Mouse (Mus musculus) liver (tissue): ENCODE measurements at regions not wholly inside any gene's neighbourhood (a gene's known extent, or its start where the extent isn't known, plus 50 kb on each side); places are given as distances from the start of the nearest gene placed in this dataset.

Source experiments
- DNase-seq: peaks from one replicate; pipeline ENCODE4 v3.0.0-alpha.2; 2020; ENCODE audit warnings: mixed read lengths

GRCm38 (mm10) chr3:149261764-149262163 lies 271.4 kb upstream of the Adgrl2 start:
- DNase-seq: no peak

GRCm38 (mm10) chr3:149258826-149259225 lies 268.5 kb upstream of the Adgrl2 start:
- DNase-seq: no peak

- DNase-seq: no peak
Measured at GRCm38 (mm10) chr3:149256891-149257290, 266.5 kb upstream of the Adgrl2 start.

GRCm38 (mm10) chr3:149253080-149253479 lies 262.7 kb upstream of the Adgrl2 start:
- no peak for DNase-seq

- no peak for DNase-seq
Measured at GRCm38 (mm10) chr3:149252144-149252543, 261.8 kb upstream of the Adgrl2 start.

GRCm38 (mm10) chr3:149247626-149247987 lies 257.3 kb upstream of the Adgrl2 start:
- DNase-seq: no peak

GRCm38 (mm10) chr3:149246935-149247625 lies 256.7 kb upstream of the Adgrl2 start:
- DNase-seq: no peak

- no peak for DNase-seq
Measured at GRCm38 (mm10) chr3:149239664-149240063, 249.3 kb upstream of the Adgrl2 start.

- no peak for DNase-seq
Measured at GRCm38 (mm10) chr3:149238076-149238475, 247.7 kb upstream of the Adgrl2 start.

GRCm38 (mm10) chr3:149235183-149235582 lies 244.8 kb upstream of the Adgrl2 start:
- no peak for DNase-seq

- DNase-seq: no peak
Measured at GRCm38 (mm10) chr3:149233691-149234131, 243.4 kb upstream of the Adgrl2 start.

GRCm38 (mm10) chr3:149233191-149233641 lies 242.9 kb upstream of the Adgrl2 start:
- DNase-seq: no peak

GRCm38 (mm10) chr3:149231346-149231745 lies 241.0 kb upstream of the Adgrl2 start:
- DNase-seq: no peak

- no peak for DNase-seq
Measured at GRCm38 (mm10) chr3:149227556-149227955, 237.2 kb upstream of the Adgrl2 start.

GRCm38 (mm10) chr3:149226723-149227122 lies 236.4 kb upstream of the Adgrl2 start:
- peak; percentile 14 for DNase-seq

GRCm38 (mm10) chr3:149225684-149226083 lies 235.3 kb upstream of the Adgrl2 start:
- DNase-seq: peak; percentile 57

GRCm38 (mm10) chr3:149224271-149224670 lies 233.9 kb upstream of the Adgrl2 start:
- no peak for DNase-seq

GRCm38 (mm10) chr3:149223776-149224175 lies 233.4 kb upstream of the Adgrl2 start:
- DNase-seq: no peak

GRCm38 (mm10) chr3:149220958-149221357 lies 230.6 kb upstream of the Adgrl2 start:
- no peak for DNase-seq

GRCm38 (mm10) chr3:149220304-149220951 lies 230.1 kb upstream of the Adgrl2 start:
- no peak for DNase-seq

- no peak for DNase-seq
Measured at GRCm38 (mm10) chr3:149219381-149220303, 229.3 kb upstream of the Adgrl2 start.

GRCm38 (mm10) chr3:149217916-149218803 lies 227.8 kb upstream of the Adgrl2 start:
- no peak for DNase-seq
